Mouse (Mus musculus): ENCODE results near the gene Oasl2. TPM values are rescaled to one million over a fixed set of nuclear protein-coding genes. Genes with fewer than 3 reads are reported as not detected.

The Oasl2 gene
- polyA plus RNA-seq, 1 experiment = 44.3 TPM

- Histone ChIP-seq H3K27ac (ENCODE audit: control insufficient read depth, insufficient read depth, low read depth, low read length, poor library complexity) (no peak overlapping the region), H3K4me1 (ENCODE audit: control insufficient read depth, insufficient read depth, low read length) (no peaks in the 10 kb centered on the region), H3K4me3 (replicated peaks; ENCODE audit: control insufficient read depth, low read depth, low read length) (no peak overlapping the region)
- TF ChIP-seq CTCF (IDR thresholded peaks at IDR 0.05; ENCODE audit: control insufficient read depth, insufficient read depth, low read length) (no peak), POLR2A (IDR thresholded peaks at IDR 0.05; ENCODE audit: borderline replicate concordance, control insufficient read depth, low read depth, low read length) (no peak)
- WGBS = 88% methylated on average over 14 of the region's 14 CpGs
Measured at GRCm38 (mm10) chr5:114953326-114953725, 56.6 kb downstream of the Oasl2 start.

GRCm38 (mm10) chr5:114958069-114958468 is 61.3 kb downstream of the Oasl2 start:
- Histone ChIP-seq H3K27ac (ENCODE audit: control insufficient read depth, insufficient read depth, low read depth, low read length, poor library complexity) (no peak overlapping the region), H3K4me3 (replicated peaks; ENCODE audit: control insufficient read depth, low read depth, low read length) (no peak overlapping the region), H3K4me1 (ENCODE audit: control insufficient read depth, insufficient read depth, low read length) (no peaks in the 10 kb centered on the region)
- 86% methylated on average over 5 of the region's 5 CpGs for WGBS
- TF ChIP-seq POLR2A (IDR thresholded peaks at IDR 0.05; ENCODE audit: borderline replicate concordance, control insufficient read depth, low read depth, low read length) (no peak), CTCF (IDR thresholded peaks at IDR 0.05; ENCODE audit: control insufficient read depth, insufficient read depth, low read length) (no peak)

Other genes starting within 250 kb of the Oasl2 start
- gene Trpv4, start 238.5 kb upstream of the Oasl2 start, polyA plus RNA-seq (2011; ENCODE audit: insufficient read depth, insufficient read length, low replicate concordance, missing spikeins) = 1.3 and 5.0 TPM in 2 replicates
- gene Gltp, start 206.0 kb upstream of the Oasl2 start, polyA plus RNA-seq (2011; ENCODE audit: insufficient read depth, insufficient read length, low replicate concordance, missing spikeins) = 28.3 and 33.5 TPM in 2 replicates
- gene Tchp, start 189.2 kb upstream of the Oasl2 start, polyA plus RNA-seq (2011; ENCODE audit: insufficient read depth, insufficient read length, low replicate concordance, missing spikeins) = 15.5 and 23.5 TPM in 2 replicates
- 60.5 and 99.2 TPM in 2 replicates for gene Ankrd13a, start 122.3 kb upstream of the Oasl2 start, polyA plus RNA-seq (2011; ENCODE audit: insufficient read depth, insufficient read length, low replicate concordance, missing spikeins)
- 33.6 and 52.4 TPM in 2 replicates for gene Git2, start 121.4 kb upstream of the Oasl2 start, polyA plus RNA-seq (2011; ENCODE audit: insufficient read depth, insufficient read length, low replicate concordance, missing spikeins)
- gene 1500011B03Rik, start 73.5 kb upstream of the Oasl2 start, polyA plus RNA-seq (2011; ENCODE audit: insufficient read depth, insufficient read length, low replicate concordance, missing spikeins) = 16.9 and 25.3 TPM in 2 replicates
- gene 4930519G04Rik, start 43.3 kb upstream of the Oasl2 start, polyA plus RNA-seq (2011; ENCODE audit: insufficient read depth, insufficient read length, low replicate concordance, missing spikeins) = not detected in 2 replicates
- gene Gm9936, start 38.3 kb upstream of the Oasl2 start, polyA plus RNA-seq (2011; ENCODE audit: insufficient read depth, insufficient read length, low replicate concordance, missing spikeins) = not detected in 2 replicates
- 8.7 and 13.5 TPM in 2 replicates for gene Oasl1, start 26.3 kb downstream of the Oasl2 start, polyA plus RNA-seq (2011; ENCODE audit: insufficient read depth, insufficient read length, low replicate concordance, missing spikeins)
- gene 2210016L21Rik, start 45.2 kb downstream of the Oasl2 start, polyA plus RNA-seq (2011; ENCODE audit: insufficient read depth, insufficient read length, low replicate concordance, missing spikeins) = 9.7 and 15.9 TPM in 2 replicates
- not detected in 2 replicates for gene Hnf1a, start 74.2 kb downstream of the Oasl2 start, polyA plus RNA-seq (2011; ENCODE audit: insufficient read depth, insufficient read length, low replicate concordance, missing spikeins)
- 33.9 and 44.8 TPM in 2 replicates for gene Sppl3, start 114.2 kb downstream of the Oasl2 start, polyA plus RNA-seq (2011; ENCODE audit: insufficient read depth, insufficient read length, low replicate concordance, missing spikeins)
- not detected in 2 replicates for gene Gm10401, start 201.4 kb downstream of the Oasl2 start, polyA plus RNA-seq (2011; ENCODE audit: insufficient read depth, insufficient read length, low replicate concordance, missing spikeins)
- 12.0 and 23.7 TPM in 2 replicates for gene Acads, start 222.4 kb downstream of the Oasl2 start, polyA plus RNA-seq (2011; ENCODE audit: insufficient read depth, insufficient read length, low replicate concordance, missing spikeins)
- gene Unc119b, start 238.0 kb downstream of the Oasl2 start, polyA plus RNA-seq (2011; ENCODE audit: insufficient read depth, insufficient read length, low replicate concordance, missing spikeins) = 3.7 and 7.8 TPM in 2 replicates